Mouse (Mus musculus): ENCODE measurements around the gene Alpl.

GRCm38 (mm10) chr4:137754446-137754845 is 41.7 kb downstream of the Alpl start:
- TF ChIP-seq CTCF (IDR thresholded peaks at IDR 0.05; ENCODE audit: low read depth) (no peak), EP300 (optimal IDR thresholded peaks at IDR 0.05) (no peak)
